Mouse (Mus musculus): Measurements from ENCODE around the gene Trim72. TPM values are rescaled to one million over a fixed set of nuclear protein-coding genes. Genes with fewer than 3 reads are reported as not detected.
"Not testable (repeated sequence)": the region's sequence is repeated elsewhere in the genome, so short reads cannot be mapped to it uniquely, and the experiment has no call there.

Gene Trim72
- polyA plus RNA-seq, 1 experiment from 2014 or later = not detected

DNA sequence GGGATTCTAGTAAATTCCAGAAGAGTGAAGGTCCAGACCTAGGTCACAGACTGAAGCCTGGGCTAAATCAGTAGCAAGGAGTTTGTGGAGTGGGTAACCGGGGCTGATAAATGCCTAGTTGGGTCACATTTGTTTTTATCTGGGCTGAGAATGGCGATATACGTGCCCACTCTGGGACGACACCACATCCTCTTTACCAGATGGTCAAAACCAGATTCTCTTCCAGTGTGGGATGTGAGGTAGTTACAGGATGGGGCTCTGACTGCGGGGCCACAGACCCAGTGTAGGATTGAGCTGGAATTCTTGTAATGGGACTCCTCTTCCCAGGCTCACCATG lies 369 bp downstream of the Trim72 start:
- H3K27ac ChIP-seq (ENCODE audit: low read depth, low read length) = no peak overlapping the region

DNA sequence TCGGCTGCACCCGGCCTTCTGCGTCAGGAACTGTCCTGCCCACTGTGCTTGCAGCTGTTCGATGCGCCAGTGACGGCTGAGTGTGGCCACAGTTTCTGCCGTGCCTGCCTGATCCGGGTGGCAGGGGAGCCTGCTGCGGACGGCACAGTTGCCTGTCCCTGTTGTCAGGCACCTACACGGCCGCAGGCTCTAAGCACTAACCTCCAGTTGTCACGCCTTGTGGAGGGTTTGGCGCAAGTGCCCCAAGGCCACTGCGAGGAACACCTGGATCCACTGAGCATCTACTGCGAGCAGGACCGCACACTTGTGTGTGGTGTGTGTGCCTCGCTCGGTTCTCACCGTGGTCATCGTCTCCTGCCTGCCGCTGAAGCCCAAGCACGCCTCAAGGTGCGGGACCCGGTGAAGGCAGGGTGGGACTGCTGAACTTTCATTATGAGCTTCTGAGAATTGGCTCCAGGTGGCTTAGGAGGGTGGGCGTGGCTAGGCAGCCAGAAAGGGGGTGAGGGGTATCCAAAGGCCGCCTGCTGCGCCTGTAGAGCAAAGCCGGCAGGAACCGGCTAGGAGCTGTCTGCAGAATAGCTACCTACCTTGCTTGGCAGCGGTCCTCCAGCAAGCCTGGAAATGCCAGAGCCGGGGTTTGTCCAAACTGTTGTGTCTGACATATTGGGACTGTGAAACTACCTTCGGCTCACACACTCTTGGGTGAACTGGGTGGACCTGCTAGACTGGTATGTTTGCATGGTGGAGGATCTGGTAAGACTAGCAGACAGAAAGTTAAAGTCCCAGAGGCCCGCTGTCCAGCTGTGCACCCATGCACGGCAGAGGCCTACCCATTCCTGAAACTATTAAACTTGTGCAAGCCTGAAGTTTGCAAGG lies 976 bp downstream of the Trim72 start:
- Histone ChIP-seq H3K27ac (ENCODE audit: low read depth, low read length) (no peak overlapping the region), H3K4me3 (ENCODE audit: low read depth, low read length) (no peak overlapping the region), H3K4me2 (peak overlapping the region; percentile 1; the same call in 1 of the 2 replicates), H3K9me3 (ENCODE audit: control insufficient read depth, low read length) (no peaks in the 10 kb centered on the region), H3K4me1 (replicated peaks; ENCODE audit: control insufficient read depth, insufficient read depth, low read length) (0 out of 2 replicates have a peak, but pooled peaks cover 2% of the 10 kb centered on the region), H3K9ac (ENCODE audit: low read depth, low read length) (no peak overlapping the region), H3K27me3 (replicated peaks; ENCODE audit: control insufficient read depth, insufficient read depth, low read length) (peaks cover 14% of the 10 kb centered on the region), H3K36me3 (ENCODE audit: control insufficient read depth, insufficient read depth, low read length) (no peaks in the 10 kb centered on the region)
- ATAC-seq (replicated peaks; ENCODE audit: low FRiP score) (no peak), DNase-seq (ENCODE audit: low spot score) (no peak)
- 40% methylated on average over 35 of the region's 35 CpGs for WGBS

More for the DNA sequence above, 369 bp downstream of the Trim72 start:
- no peak overlapping the region for H3K9ac ChIP-seq (ENCODE audit: low read depth, low read length)
- H3K4me3 ChIP-seq (ENCODE audit: low read depth, low read length) = no peak overlapping the region
- ATAC-seq (replicated peaks; ENCODE audit: low FRiP score) (no peak; the same call in 1 of the 2 replicates), DNase-seq (ENCODE audit: low spot score) (no peak)
- peaks cover 14% of the 10 kb centered on the region for H3K27me3 ChIP-seq (replicated peaks; ENCODE audit: control insufficient read depth, insufficient read depth, low read length)
- H3K4me1 ChIP-seq (replicated peaks; ENCODE audit: control insufficient read depth, insufficient read depth, low read length) = 0 out of 2 replicates have a peak, but pooled peaks cover 2% of the 10 kb centered on the region
- no peak overlapping the region for H3K4me2 ChIP-seq
- H3K36me3 ChIP-seq (ENCODE audit: control insufficient read depth, insufficient read depth, low read length) = no peaks in the 10 kb centered on the region
- WGBS = 49% methylated on average over 5 of the region's 5 CpGs
- H3K9me3 ChIP-seq (ENCODE audit: control insufficient read depth, low read length) = no peaks in the 10 kb centered on the region

DNA sequence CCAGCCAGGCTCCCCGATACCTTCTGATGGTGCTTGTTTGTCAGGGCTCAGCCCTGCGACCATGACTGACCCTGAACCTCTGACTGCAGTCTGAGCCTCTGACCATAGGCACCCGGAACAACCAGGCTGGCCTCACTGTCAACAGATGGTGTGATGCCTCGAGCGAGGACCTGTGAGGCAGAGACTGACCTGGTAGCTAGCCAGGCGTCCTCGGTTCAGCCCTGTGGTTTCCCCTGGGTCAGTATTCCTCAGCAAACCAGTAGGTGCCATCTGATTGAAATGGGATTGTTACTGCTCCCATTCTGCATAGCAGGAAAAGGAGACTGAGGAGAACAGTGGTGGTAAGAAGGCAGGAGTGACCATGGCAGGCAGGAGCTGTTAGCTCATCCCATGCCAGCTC lies 2.4 kb downstream of the Trim72 start:
- no peaks in the 10 kb centered on the region for H3K9me3 ChIP-seq (ENCODE audit: control insufficient read depth, low read length)
- ATAC-seq (replicated peaks; ENCODE audit: low FRiP score) (no peak), DNase-seq (ENCODE audit: low spot score) (no peak)
- no peaks in the 10 kb centered on the region for H3K36me3 ChIP-seq (ENCODE audit: control insufficient read depth, insufficient read depth, low read length)
- WGBS = 68% methylated on average over 7 of the region's 7 CpGs
- H3K9ac ChIP-seq (ENCODE audit: low read depth, low read length) = no peak overlapping the region
- peaks cover 5% of the 10 kb centered on the region; the same call in 1 of the 2 replicates for H3K4me1 ChIP-seq (replicated peaks; ENCODE audit: control insufficient read depth, insufficient read depth, low read length)
- no peak overlapping the region for H3K27ac ChIP-seq (ENCODE audit: low read depth, low read length)
- no peak overlapping the region for H3K4me3 ChIP-seq (ENCODE audit: low read depth, low read length)
- H3K27me3 ChIP-seq (replicated peaks; ENCODE audit: control insufficient read depth, insufficient read depth, low read length) = peaks cover 20% of the 10 kb centered on the region
- no peak overlapping the region for H3K4me2 ChIP-seq

DNA sequence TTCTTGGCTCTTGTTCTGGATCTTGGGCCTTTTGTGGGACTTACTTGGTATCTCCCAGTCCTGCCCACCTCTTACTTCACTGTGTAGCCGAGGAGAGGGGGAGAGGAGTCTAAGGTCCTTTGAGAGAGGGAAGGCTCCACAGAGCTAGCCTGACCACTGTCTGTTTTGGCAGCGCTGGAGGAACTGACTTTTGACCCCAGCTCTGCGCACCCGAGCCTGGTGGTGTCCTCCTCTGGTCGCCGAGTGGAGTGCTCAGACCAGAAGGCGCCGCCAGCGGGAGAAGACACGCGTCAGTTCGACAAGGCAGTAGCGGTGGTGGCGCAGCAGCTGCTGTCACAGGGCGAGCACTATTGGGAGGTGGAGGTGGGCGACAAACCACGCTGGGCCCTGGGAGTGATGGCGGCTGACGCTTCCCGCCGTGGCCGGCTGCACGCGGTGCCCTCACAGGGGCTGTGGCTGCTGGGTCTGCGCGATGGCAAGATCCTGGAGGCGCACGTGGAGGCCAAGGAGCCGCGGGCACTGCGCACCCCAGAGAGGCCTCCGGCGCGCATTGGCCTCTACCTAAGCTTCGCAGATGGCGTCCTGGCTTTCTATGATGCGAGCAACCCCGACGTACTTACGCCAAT lies 6.1 kb downstream of the Trim72 start:
- Histone ChIP-seq H3K27ac (ENCODE audit: low read depth, low read length) (no peak overlapping the region), H3K9ac (ENCODE audit: low read depth, low read length) (no peak overlapping the region), H3K4me1 (replicated peaks; ENCODE audit: control insufficient read depth, insufficient read depth, low read length) (peaks cover 3% of the 10 kb centered on the region; the same call in 1 of the 2 replicates), H3K36me3 (ENCODE audit: control insufficient read depth, insufficient read depth, low read length) (no peaks in the 10 kb centered on the region), H3K4me3 (ENCODE audit: low read depth, low read length) (no peak overlapping the region), H3K4me2 (peak overlapping the region; percentile 39; the same call in 1 of the 2 replicates), H3K9me3 (ENCODE audit: control insufficient read depth, low read length) (no peaks in the 10 kb centered on the region), H3K27me3 (replicated peaks; ENCODE audit: control insufficient read depth, insufficient read depth, low read length) (peaks cover 17% of the 10 kb centered on the region)
- no peak for ATAC-seq (replicated peaks; ENCODE audit: low FRiP score)
- WGBS = 36% methylated on average over 40 of the region's 40 CpGs
- peak; percentile 42 for DNase-seq (ENCODE audit: low spot score)

DNA sequence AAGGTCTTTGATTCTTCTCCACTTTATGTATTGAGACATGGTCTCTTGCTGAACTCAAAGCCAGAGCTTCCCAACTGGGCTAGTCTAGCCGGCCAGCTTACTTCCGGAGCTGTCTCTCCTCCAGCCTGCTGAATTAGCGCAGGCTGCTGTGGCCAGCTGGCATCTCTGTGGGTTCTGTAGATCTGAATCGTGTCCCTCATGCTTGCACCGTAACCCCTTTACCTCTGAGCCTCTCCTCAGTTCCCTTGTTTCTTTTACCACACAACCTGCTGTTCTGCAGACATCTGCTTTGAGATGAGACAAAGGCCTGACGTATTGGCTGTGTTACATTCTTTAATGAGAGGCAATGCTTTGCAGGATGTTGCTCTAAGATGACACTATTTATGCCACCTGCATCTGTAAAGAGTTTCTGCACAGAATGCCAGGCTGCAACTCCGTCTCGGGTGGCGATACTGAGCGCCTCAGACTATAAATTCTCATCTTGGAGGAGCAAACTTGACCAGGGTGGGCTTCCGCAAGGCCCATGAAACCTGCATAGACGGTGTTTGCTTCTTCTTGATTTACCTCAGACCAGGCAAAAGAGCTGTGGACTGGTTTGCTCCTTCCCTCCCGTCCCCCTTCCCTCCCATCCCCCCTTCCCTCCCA lies 8.5 kb downstream of the Trim72 start:
- 82% methylated on average over 13 of the region's 13 CpGs for WGBS
- DNase-seq (ENCODE audit: low spot score) (no peak), ATAC-seq (replicated peaks; ENCODE audit: low FRiP score) (no peak)
- Histone ChIP-seq H3K9ac (ENCODE audit: low read depth, low read length) (no peak overlapping the region), H3K4me1 (replicated peaks; ENCODE audit: control insufficient read depth, insufficient read depth, low read length) (peaks cover 3% of the 10 kb centered on the region; the same call in 1 of the 2 replicates), H3K9me3 (ENCODE audit: control insufficient read depth, low read length) (no peaks in the 10 kb centered on the region), H3K27ac (ENCODE audit: low read depth, low read length) (no peak overlapping the region), H3K36me3 (ENCODE audit: control insufficient read depth, insufficient read depth, low read length) (no peaks in the 10 kb centered on the region), H3K27me3 (replicated peaks; ENCODE audit: control insufficient read depth, insufficient read depth, low read length) (peaks cover 12% of the 10 kb centered on the region; the same call in 1 of the 2 replicates), H3K4me3 (ENCODE audit: low read depth, low read length) (no peak overlapping the region), H3K4me2 (no peak overlapping the region)

DNA sequence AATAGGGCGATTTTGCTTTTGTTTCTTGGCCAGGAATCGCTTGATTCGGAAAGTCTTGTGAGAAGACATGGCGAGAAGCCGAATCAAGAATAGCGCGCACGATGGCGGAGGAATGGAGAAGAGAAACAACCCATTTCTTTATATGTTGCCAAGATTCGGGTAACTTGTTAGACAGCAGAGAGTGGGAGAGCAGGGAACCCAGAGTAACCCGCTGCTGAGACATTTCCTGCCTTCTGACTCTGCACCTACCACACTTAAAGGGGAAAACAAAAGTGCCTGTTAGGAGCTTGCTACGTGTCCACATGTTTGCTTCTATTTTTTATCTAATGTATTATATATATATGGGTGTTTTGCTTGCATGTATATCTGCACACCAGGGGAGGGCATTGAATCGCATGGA lies 9.4 kb downstream of the Trim72 start:
- H3K9me3 ChIP-seq (ENCODE audit: control insufficient read depth, low read length) = no peaks in the 10 kb centered on the region
- no peak overlapping the region for H3K27ac ChIP-seq (ENCODE audit: low read depth, low read length)
- peaks cover 3% of the 10 kb centered on the region; the same call in 1 of the 2 replicates for H3K4me1 ChIP-seq (replicated peaks; ENCODE audit: control insufficient read depth, insufficient read depth, low read length)
- no peak for ATAC-seq (replicated peaks; ENCODE audit: low FRiP score)
- peaks cover 8% of the 10 kb centered on the region; the same call in 1 of the 2 replicates for H3K27me3 ChIP-seq (replicated peaks; ENCODE audit: control insufficient read depth, insufficient read depth, low read length)
- no peak for DNase-seq (ENCODE audit: low spot score)
- no peaks in the 10 kb centered on the region for H3K36me3 ChIP-seq (ENCODE audit: control insufficient read depth, insufficient read depth, low read length)
- no peak overlapping the region for H3K4me2 ChIP-seq
- WGBS = 83% methylated on average over 13 of the region's 13 CpGs
- no peak overlapping the region for H3K4me3 ChIP-seq (ENCODE audit: low read depth, low read length)
- no peak overlapping the region for H3K9ac ChIP-seq (ENCODE audit: low read depth, low read length)

DNA sequence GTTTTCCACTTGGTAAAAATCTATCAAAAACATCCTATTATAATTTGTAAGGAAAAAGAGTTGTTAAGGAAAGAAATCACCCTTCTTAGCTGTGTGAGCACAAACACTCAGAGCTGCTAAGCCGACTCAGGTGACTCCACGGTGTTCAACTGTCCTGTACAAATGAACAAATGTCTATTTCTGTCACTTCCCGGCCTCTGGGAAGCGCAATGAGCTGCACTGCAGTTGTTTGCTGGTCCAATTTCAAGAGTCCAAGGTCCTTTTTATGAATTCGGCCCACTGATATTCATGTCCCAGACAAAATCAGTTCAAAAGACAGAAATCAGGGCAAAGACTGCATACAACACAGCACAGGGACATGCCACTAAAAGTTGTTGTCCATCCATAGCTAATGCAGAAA lies 12.4 kb downstream of the Trim72 start:
- not testable (repeated sequence) for H3K9ac ChIP-seq (ENCODE audit: low read depth, low read length); H3K4me3 ChIP-seq (ENCODE audit: low read depth, low read length); H3K27me3 ChIP-seq (replicated peaks; ENCODE audit: control insufficient read depth, insufficient read depth, low read length); H3K36me3 ChIP-seq (ENCODE audit: control insufficient read depth, insufficient read depth, low read length); DNase-seq (ENCODE audit: low spot score); H3K9me3 ChIP-seq (ENCODE audit: control insufficient read depth, low read length); H3K27ac ChIP-seq (ENCODE audit: low read depth, low read length); H3K4me2 ChIP-seq; ATAC-seq (replicated peaks; ENCODE audit: low FRiP score); H3K4me1 ChIP-seq (replicated peaks; ENCODE audit: control insufficient read depth, insufficient read depth, low read length)
- WGBS = 70% methylated on average over 5 of the region's 5 CpGs

DNA sequence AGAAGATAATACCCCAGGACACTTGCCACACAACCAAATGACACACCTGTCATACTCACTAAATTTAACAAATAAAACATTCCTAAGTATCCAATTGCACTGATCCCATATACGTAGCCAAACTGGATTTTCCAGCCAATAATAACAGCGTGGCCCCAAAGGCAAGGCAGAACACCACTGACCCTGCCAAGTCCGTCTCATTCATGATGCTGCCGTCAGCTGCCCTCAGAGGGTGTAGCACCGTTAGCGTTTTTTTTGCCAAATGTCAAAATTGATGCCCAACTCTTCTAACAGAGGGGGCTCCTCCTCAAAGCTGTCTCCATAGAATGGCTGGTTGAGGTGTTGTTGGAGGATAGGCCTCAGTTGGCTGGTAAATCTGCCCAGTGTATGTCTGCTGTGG lies 12.9 kb downstream of the Trim72 start:
- Histone ChIP-seq H3K4me3 (ENCODE audit: low read depth, low read length) (no peak overlapping the region), H3K4me2 (no peak overlapping the region), H3K9ac (ENCODE audit: low read depth, low read length) (no peak overlapping the region), H3K27ac (ENCODE audit: low read depth, low read length) (no peak overlapping the region), H3K4me1 (replicated peaks; ENCODE audit: control insufficient read depth, insufficient read depth, low read length) (no peaks in the 10 kb centered on the region), H3K27me3 (replicated peaks; ENCODE audit: control insufficient read depth, insufficient read depth, low read length) (no peaks in the 10 kb centered on the region), H3K36me3 (ENCODE audit: control insufficient read depth, insufficient read depth, low read length) (no peaks in the 10 kb centered on the region), H3K9me3 (ENCODE audit: control insufficient read depth, low read length) (no peaks in the 10 kb centered on the region)
- DNase-seq (ENCODE audit: low spot score) (no peak), ATAC-seq (replicated peaks; ENCODE audit: low FRiP score) (no peak)
- WGBS = 79% methylated on average over 6 of the region's 6 CpGs

All from liver, embryonic 11.5 days (tissue).